Mouse (Mus musculus) adrenal gland, postnatal 25 days (tissue): ENCODE data around the gene Tulp2. TPM values are rescaled to one million over a fixed set of nuclear protein-coding genes. Genes with fewer than 3 reads are reported as not detected.
"Not testable (repeated sequence)": the region's sequence is repeated elsewhere in the genome, so short reads cannot be mapped to it uniquely, and the experiment has no call there.

ENCODE experiments used
- DNase-seq: peaks from one replicate; pipeline ENCODE4 v3.0.0; 2021; ENCODE audit warnings: mixed read lengths
- total RNA-seq: library from RNA; stranded (reverse); gene quantifications from 2 replicates; pipeline ENCODE4 v1.2.3, GENCODE M21; 2021

Gene Tulp2
- total RNA-seq, 1 experiment from 2014 or later, result 0.46 TPM

GRCm38 (mm10) chr7:45522957-45523676 lies 41.4 kb downstream of the Tulp2 start:
- no peak for DNase-seq

GRCm38 (mm10) chr7:45523678-45524170 lies 42.0 kb downstream of the Tulp2 start:
- DNase-seq, result no peak

GRCm38 (mm10) chr7:45524841-45525621 lies 43.4 kb downstream of the Tulp2 start:
- DNase-seq, result peak; percentile 25

- DNase-seq, result peak; percentile 95
Observed at GRCm38 (mm10) chr7:45525809-45526473, 44.3 kb downstream of the Tulp2 start, which contains the start of the genes Ppp1r15a and Plekha4. Ppp1r15a (minus strand) TSS chr7:45526268. Plekha4 (plus strand) TSS chr7:45526330.

- no peak for DNase-seq
Observed at GRCm38 (mm10) chr7:45526474-45527120, 44.9 kb downstream of the Tulp2 start.

GRCm38 (mm10) chr7:45527169-45527568 lies 45.5 kb downstream of the Tulp2 start:
- DNase-seq, result not testable (repeated sequence)

- no peak for DNase-seq
Observed at GRCm38 (mm10) chr7:45529461-45529860, 47.8 kb downstream of the Tulp2 start.

GRCm38 (mm10) chr7:45530643-45531042 lies 49.0 kb downstream of the Tulp2 start:
- no peak for DNase-seq

GRCm38 (mm10) chr7:45535676-45536075 lies 54.0 kb downstream of the Tulp2 start:
- no peak for DNase-seq

GRCm38 (mm10) chr7:45537602-45538001 lies 55.9 kb downstream of the Tulp2 start:
- DNase-seq, result no peak

- DNase-seq, result no peak
Observed at GRCm38 (mm10) chr7:45538163-45539041, 56.7 kb downstream of the Tulp2 start.

- DNase-seq, result no peak
Observed at GRCm38 (mm10) chr7:45539095-45539494, 57.4 kb downstream of the Tulp2 start.

- no peak for DNase-seq
Observed at GRCm38 (mm10) chr7:45540213-45540612, 58.5 kb downstream of the Tulp2 start.

- DNase-seq, result no peak
Observed at GRCm38 (mm10) chr7:45544525-45544924, 62.8 kb downstream of the Tulp2 start.

- no peak for DNase-seq
Observed at GRCm38 (mm10) chr7:45549641-45550436, 68.2 kb downstream of the Tulp2 start.

GRCm38 (mm10) chr7:45550821-45551511 lies 69.3 kb downstream of the Tulp2 start:
- DNase-seq, result no peak

GRCm38 (mm10) chr7:45551512-45551883 lies 69.8 kb downstream of the Tulp2 start:
- DNase-seq, result no peak

GRCm38 (mm10) chr7:45553519-45553918 lies 71.8 kb downstream of the Tulp2 start:
- DNase-seq, result no peak

GRCm38 (mm10) chr7:45553990-45554389 lies 72.3 kb downstream of the Tulp2 start:
- no peak for DNase-seq

- no peak for DNase-seq
Observed at GRCm38 (mm10) chr7:45554744-45555143, 73.1 kb downstream of the Tulp2 start, which contains the start of gene Hsd17b14. Hsd17b14 (plus strand) TSS chr7:45554893.
